ENCODE assay signal across 24 mouse cellular contexts in the genomic region with DNA sequence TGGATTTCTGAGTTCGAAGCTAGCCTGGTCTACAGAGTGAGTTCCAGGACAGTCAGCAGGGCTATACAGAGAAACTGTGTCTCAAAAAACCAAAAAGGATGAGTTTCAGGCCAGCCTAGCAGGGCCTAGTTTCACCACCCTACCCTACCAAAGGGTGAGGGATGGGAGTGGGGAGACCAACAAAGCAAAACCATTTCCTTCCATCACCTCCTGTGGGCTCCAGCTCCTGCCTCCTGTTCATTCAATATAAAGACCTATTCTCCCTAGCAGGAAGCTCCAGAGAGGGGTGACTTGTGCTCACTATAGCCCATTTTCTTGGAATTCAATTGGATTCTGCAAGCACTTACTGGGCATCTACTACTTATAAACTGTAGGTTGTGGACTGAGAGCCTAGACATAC. TPM values are rescaled to one million over a fixed set of nuclear protein-coding genes. Genes with fewer than 3 reads are reported as not detected.
A peak's percentile ranks its signal among the peaks of the same experiment; 100 is the strongest.
DNase-seq lines count a peak whose midpoint lies in the region; TF ChIP-seq lines count a peak whose summit lies in the region.
"Had no signal": no experiment of that assay in that cellular context is flagged by ENCODE, and none has a peak within 500 bp of the region (broad histone marks: within the 10 kb centered on the region; RNA-seq: fewer than 3 reads in every experiment).

No protein-coding gene starts in this region.

- H3K9me3 ChIP-seq in E14TG2a.4 (ENCODE audit: low read length), result no peaks in the 10 kb centered on the region
- H3K9me3 ChIP-seq in ES-E14 (ENCODE audit: control insufficient read depth, insufficient read depth, low read depth, low read length), result no peaks in the 10 kb centered on the region
- H3K9me3 ChIP-seq: forebrain, embryonic 10.5 days; forebrain, embryonic 13.5 days; G1E; heart, embryonic 15.5 days; hindbrain, embryonic 10.5 days; hindbrain, embryonic 13.5 days; intestine, embryonic 15.5 days had no signal

- peak overlapping the region; percentile 92 for H3K27ac ChIP-seq in ES-E14 (ENCODE audit: insufficient read depth, low read depth, low read length, poor library complexity, severe bottlenecking)
- H3K27ac ChIP-seq: forebrain, embryonic 10.5 days; forebrain, embryonic 13.5 days; heart, embryonic 15.5 days; hindbrain, embryonic 10.5 days; hindbrain, embryonic 13.5 days; intestine, embryonic 15.5 days had no signal

- H3K4me3 ChIP-seq in E14TG2a.4 (replicated peaks; ENCODE audit: low read length), result peak overlapping the region; percentile 93
- H3K4me3 ChIP-seq in ES-E14 (ENCODE audit: insufficient read depth in 1 of 2, low read depth in 1 of 2, low read length in 2 of 2, poor library complexity in 1 of 2, severe bottlenecking in 1 of 2), result peak overlapping the region; percentile 9 to 28; a peak in 1 of 4 replicates
- H3K4me3 ChIP-seq: forebrain, embryonic 10.5 days; forebrain, embryonic 13.5 days; heart, embryonic 15.5 days; hindbrain, embryonic 10.5 days; hindbrain, embryonic 13.5 days; intestine, embryonic 15.5 days had no signal

- no peak for TF ChIP-seq CTCF in E14TG2a.4 (conservative IDR thresholded peaks at IDR 0.05; ENCODE audit: low read length)

- peaks cover 68% of the 10 kb centered on the region for H3K4me1 ChIP-seq in E14TG2a.4 (replicated peaks; ENCODE audit: low read depth, low read length)
- peaks cover 16 to 24% of the 10 kb centered on the region in 2 experiments; a peak in 3 of 4 replicates for H3K4me1 ChIP-seq in ES-E14 (ENCODE audit: control insufficient read depth in 2 of 2, insufficient read depth in 2 of 2, low read length in 2 of 2, poor library complexity in 1 of 2)

- H3K36me3 ChIP-seq in E14TG2a.4 (ENCODE audit: insufficient read depth, low read length), result 0 out of 2 replicates have a peak, but pooled peaks cover 12% of the 10 kb centered on the region
- H3K36me3 ChIP-seq in ES-E14 (ENCODE audit: control insufficient read depth, insufficient read depth, low read length, poor library complexity, severe bottlenecking), result no peaks in the 10 kb centered on the region
- H3K36me3 ChIP-seq: heart, embryonic 15.5 days; hindbrain, embryonic 13.5 days; intestine, embryonic 15.5 days had no signal

- H3K9ac ChIP-seq in ES-E14 (ENCODE audit: insufficient read depth, low read depth, low read length, poor library complexity, severe bottlenecking), result no peak overlapping the region
- H3K9ac ChIP-seq: forebrain, embryonic 13.5 days; heart, embryonic 15.5 days; hindbrain, embryonic 13.5 days; intestine, embryonic 15.5 days had no signal

- H3K27me3 ChIP-seq in E14TG2a.4 (ENCODE audit: insufficient read depth, low read length), result no peaks in the 10 kb centered on the region
- H3K27me3 ChIP-seq: forebrain, embryonic 13.5 days; heart, embryonic 15.5 days; hindbrain, embryonic 13.5 days; intestine, embryonic 15.5 days; Patski had no signal

- DNase-seq in 416B (ENCODE audit: low read depth), result peak; percentile 21
- DNase-seq in ES-E14 (ENCODE audit: low read depth, low spot score), result no peak
- DNase-seq in natural killer cell, adult 2 months (ENCODE audit: low spot score in 2 of 2), result no peak
- DNase-seq in right cerebral cortex, adult 18-20 months, result no peak
- no peak for DNase-seq in lung, postnatal 4 days
- DNase-seq: adrenal gland, adult 8-10 months; adrenal gland, postnatal 25 days; cerebellum, adult 18-20 months; cerebellum, adult 9-10 months; cerebellum, postnatal 14 days; gastrocnemius, postnatal 10 days; gastrocnemius, postnatal 36 days; heart, postnatal 10 days; heart, postnatal 36 days had no signal

- in situ Hi-C loops in ES-E14 (cut with MboI; ENCODE audit: low sequenced_read_pairs in 2 of 2, unreplicated experiment in 2 of 2), result no loop called here

TF ChIP-seq in ES-E14, 5 proteins besides CTCF, POLR2A, EP300 and RAD21:
- TF ChIP-seq CHD2 (IDR thresholded peaks at IDR 0.05; ENCODE audit: low read depth, low read length) (no peak), MAFK (IDR thresholded peaks at IDR 0.05; ENCODE audit: insufficient read depth, low read depth, low read length) (no peak), ZC3H11A (IDR thresholded peaks at IDR 0.05; ENCODE audit: borderline replicate concordance, low read depth, low read length) (no peak), ZNF384 (IDR thresholded peaks at IDR 0.05; ENCODE audit: low read depth, low read length) (no peak), HCFC1 (IDR thresholded peaks at IDR 0.05; ENCODE audit: borderline replicate concordance, insufficient read depth, low read length) (no peak)

RNA-seq across cellular contexts. Expression of a gene that starts 3.6 kb away (rescaled TPM):
- total RNA-seq in ES-E14 (2012; rRNA removed), result 37.5 and 55.5 TPM in 2 replicates

RNA-seq across cellular contexts. Expression of a gene that starts 26.6 kb away (rescaled TPM):
- total RNA-seq in ES-E14 (2012; rRNA removed), result 70.9 and 99.9 TPM in 2 replicates
- total RNA-seq: granulocyte monocyte progenitor cell, adult 5-6 weeks had no signal

RNA-seq across cellular contexts. Expression of a gene that starts 33.1 kb away (rescaled TPM):
- total RNA-seq in ES-E14 (2012; rRNA removed), result 0.13 and 0.16 TPM in 2 replicates
- total RNA-seq: granulocyte monocyte progenitor cell, adult 5-6 weeks had no signal

RNA-seq across cellular contexts. Expression of a gene that starts 33.9 kb away (rescaled TPM):
- 25.7 and 49.6 TPM in 2 replicates for total RNA-seq in ES-E14 (2012; rRNA removed)
- total RNA-seq: G1E; granulocyte monocyte progenitor cell, adult 5-6 weeks had no signal

RNA-seq across cellular contexts. Expression of a gene that starts 49.1 kb away (rescaled TPM):
- total RNA-seq in ES-E14 (2012; rRNA removed), result 14.3 and 16.1 TPM in 2 replicates
